Mouse (Mus musculus): Measurements from ENCODE around the gene Tmprss12. TPM values are rescaled to one million over a fixed set of nuclear protein-coding genes. Genes with fewer than 3 reads are reported as not detected.
A peak's percentile ranks its signal among the peaks of the same experiment; 100 is the strongest.
"Not testable (repeated sequence)": the region's sequence is repeated elsewhere in the genome, so short reads cannot be mapped to it uniquely, and the experiment has no call there.

The Tmprss12 gene
- total RNA-seq (2015) (not detected in 2 replicates), total RNA-seq (2017) (not detected in 2 replicates)

DNA sequence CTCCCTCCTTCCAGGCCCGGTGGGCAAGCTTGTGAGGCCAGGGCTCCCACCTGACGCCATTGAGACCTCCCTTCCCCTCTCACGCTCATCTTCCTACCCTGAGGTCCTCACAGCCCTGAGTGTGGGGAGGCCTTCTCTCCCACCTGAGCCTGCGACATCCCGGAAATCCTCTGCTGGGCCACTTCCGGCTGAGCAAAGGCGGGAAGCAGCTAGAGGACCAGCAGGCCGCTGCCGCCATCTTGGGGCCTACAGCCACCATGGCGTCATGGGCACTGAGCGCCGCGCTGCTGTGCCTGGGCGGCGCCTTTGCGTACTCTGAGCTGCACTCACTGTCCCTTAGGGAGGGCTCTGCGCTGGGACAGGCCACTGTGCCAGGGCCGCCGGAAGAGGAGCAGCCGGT is at the start of gene Tmprss12:
Gene Tmprss12, plus strand, starts transcription at position 212 of the 400 bp plus-strand sequence.
- ATAC-seq (ENCODE audit: poor library complexity, severe bottlenecking): no peak

- ATAC-seq (ENCODE audit: poor library complexity, severe bottlenecking): no peak
These were observed 48.8 kb upstream of the Tmprss12 start for GRCm38 (mm10) chr15:100231616-100232525.

- ATAC-seq (ENCODE audit: poor library complexity, severe bottlenecking): no peak
These were observed 45.2 kb upstream of the Tmprss12 start for GRCm38 (mm10) chr15:100235208-100235965.

- ATAC-seq (ENCODE audit: poor library complexity, severe bottlenecking): peak; percentile 55
These were observed 43.7 kb upstream of the Tmprss12 start for GRCm38 (mm10) chr15:100236952-100237351.

DNA sequence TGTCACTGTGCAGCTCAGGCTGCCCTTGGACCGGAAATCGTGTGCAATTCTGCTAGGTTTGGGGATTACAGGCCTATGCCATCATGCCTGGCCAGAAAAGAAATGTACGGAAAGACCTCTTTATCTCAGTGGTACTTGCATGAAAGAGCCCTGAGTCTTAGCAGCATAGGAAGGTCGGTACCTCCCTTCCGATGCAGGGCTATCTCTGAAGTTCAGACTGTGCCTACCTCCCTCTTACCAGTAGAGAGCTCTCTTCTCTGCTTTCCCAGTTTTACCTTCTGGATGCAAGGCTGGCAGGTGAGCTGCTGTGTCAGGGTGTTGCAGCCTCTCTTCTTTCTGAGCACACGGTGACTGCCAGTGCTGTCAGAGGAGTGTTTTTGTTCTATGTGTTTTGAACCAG is 38.9 kb upstream of the Tmprss12 start:
- ATAC-seq (ENCODE audit: poor library complexity, severe bottlenecking): peak; percentile 31; the same call in 1 of the 2 replicates

DNA sequence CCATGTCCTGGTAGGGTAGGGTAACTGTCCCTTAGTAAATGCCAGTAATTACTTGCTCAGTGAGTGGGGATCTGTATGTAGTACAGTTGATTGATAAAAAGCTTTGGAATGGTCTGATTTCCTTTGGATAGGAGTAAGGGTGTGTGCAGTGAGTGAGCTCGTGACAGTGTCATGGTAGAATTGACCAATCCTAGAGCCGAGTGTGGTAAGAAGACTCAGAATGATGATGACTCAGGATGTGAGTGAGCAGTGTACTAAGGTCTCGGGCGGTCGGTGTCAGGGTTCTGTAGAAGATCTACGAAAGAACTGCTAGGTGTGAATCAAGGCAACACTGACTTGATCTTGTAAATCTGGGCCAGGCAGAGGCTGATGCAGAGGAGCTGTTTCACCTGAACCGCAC is 34.7 kb upstream of the Tmprss12 start:
- peak; percentile 41; the same call in 1 of the 2 replicates for ATAC-seq (ENCODE audit: poor library complexity, severe bottlenecking)

- ATAC-seq (ENCODE audit: poor library complexity, severe bottlenecking): no peak
These were observed 33.3 kb upstream of the Tmprss12 start for GRCm38 (mm10) chr15:100247296-100247695.

DNA sequence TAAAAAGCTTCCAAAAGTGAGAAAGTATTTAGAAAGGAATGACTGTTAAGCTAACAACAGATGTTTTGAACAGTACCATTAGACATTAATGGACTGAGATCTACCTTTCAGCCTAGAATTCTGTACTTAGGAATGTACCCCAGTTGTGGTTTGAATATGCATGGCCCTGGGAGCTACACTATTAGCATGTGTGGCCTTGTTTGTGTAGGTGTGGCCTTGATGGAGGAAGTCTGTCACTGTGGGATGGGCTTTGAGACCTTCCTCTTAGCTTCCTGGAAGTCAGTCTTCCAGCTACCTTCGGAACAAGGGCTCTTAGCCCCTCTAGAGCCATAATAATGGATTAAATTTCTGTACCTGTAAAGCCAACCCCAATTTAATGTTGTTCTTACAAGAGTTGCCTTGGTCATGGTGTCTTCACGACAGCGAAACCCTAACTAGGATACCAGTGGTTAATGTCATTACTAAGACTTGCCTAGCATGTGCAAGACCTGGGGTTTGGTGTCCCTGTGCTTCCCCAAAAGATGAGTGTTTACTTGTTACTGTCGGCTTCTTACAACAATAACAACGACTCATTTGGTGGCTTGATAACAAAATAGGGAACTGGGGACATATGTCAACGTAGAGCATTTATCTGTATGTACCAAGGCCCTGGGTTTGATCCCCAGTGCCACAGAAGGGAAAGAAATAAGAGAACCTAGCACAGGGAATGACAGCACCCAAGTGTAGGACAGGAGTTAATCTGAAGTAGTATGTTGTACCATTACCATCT is 31.8 kb upstream of the Tmprss12 start:
- ATAC-seq (ENCODE audit: poor library complexity, severe bottlenecking): peak; percentile 69

- no peak for ATAC-seq (ENCODE audit: poor library complexity, severe bottlenecking)
These were observed 29.4 kb upstream of the Tmprss12 start for GRCm38 (mm10) chr15:100251153-100251780.

GRCm38 (mm10) chr15:100256386-100256785 is 24.3 kb upstream of the Tmprss12 start:
- ATAC-seq (ENCODE audit: poor library complexity, severe bottlenecking): no peak

GRCm38 (mm10) chr15:100257305-100257704 is 23.3 kb upstream of the Tmprss12 start:
- no peak for ATAC-seq (ENCODE audit: poor library complexity, severe bottlenecking)

- ATAC-seq (ENCODE audit: poor library complexity, severe bottlenecking): no peak
These were observed 21.8 kb upstream of the Tmprss12 start for GRCm38 (mm10) chr15:100258646-100259425.

DNA sequence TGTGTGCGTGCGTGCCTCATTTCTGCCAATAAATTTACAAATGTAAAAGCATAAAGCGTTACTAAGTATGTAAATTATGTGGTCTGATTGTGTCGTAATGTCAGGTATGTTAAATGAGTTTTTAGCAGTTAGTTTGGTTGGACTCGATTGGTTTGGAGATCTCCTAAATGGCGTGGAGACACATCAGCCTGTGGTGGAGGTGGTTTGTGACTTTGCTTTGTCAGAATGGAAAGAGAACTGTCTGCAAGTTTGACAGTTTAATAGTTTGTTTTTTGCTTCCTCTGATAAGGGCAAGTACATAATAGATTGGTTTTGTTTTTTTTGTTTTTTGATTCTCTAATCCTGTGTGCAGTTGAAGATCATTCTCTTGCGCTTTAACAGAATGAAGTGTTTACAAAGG is 20.3 kb upstream of the Tmprss12 start:
- not testable (repeated sequence) for ATAC-seq (ENCODE audit: poor library complexity, severe bottlenecking)

GRCm38 (mm10) chr15:100263246-100263905 is 17.3 kb upstream of the Tmprss12 start:
- ATAC-seq (ENCODE audit: poor library complexity, severe bottlenecking): no peak

DNA sequence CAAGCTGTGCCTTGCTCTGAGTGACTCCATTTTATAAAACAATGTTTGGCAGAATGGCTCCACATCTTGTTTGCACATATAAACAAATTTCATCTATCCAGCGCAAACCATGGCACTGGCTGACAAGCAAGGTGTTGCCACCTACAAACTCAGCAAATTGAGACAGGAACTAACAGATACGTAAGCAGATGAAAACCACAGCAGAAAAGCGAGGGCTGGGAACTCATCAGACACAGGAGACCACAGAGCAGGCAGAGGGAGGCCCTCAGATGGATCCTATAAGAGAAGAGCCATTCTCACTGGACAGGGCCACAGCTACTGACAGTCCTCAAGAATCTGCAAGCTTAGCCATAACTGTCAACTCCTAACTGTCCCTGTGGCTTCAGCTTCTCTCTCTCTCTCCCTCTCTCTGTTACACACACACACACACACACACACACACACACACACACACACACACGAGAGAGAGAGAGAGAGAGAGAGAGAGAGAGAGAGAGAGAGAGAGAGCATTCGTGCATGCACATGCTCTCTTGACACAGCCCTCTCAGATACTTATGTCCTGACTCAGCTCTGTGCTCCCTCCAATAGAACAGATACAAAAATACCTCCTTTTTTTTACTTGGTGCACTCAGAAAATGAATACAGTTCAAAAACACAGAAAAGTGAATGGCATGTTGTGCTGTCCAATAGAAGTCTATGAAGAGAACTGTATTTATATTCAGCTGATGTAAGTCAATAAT is 14.9 kb upstream of the Tmprss12 start:
- no peak for ATAC-seq (ENCODE audit: poor library complexity, severe bottlenecking)

GRCm38 (mm10) chr15:100268916-100269315 is 11.7 kb upstream of the Tmprss12 start:
- no peak for ATAC-seq (ENCODE audit: poor library complexity, severe bottlenecking)

DNA sequence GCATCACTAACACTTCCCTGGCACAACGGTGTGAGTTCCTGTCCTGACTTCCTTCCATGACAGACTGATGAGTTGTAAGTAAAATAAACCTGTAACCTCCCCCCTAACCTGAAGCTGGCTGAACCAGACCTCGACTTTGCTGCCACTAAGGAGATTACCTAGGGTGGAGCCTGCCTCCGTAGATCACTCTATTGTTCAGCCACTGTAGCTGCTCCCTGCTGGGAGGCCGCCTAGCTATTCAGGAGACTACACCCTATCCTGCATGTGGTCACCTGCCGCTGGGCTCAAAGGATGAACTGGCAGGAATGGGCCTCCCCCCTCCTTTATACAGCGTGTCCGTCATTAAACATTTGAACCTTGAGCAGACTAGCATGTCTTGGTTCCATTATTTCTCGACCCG is 10.9 kb upstream of the Tmprss12 start:
- no peak for ATAC-seq (ENCODE audit: poor library complexity, severe bottlenecking)

GRCm38 (mm10) chr15:100270609-100271008 is 10.0 kb upstream of the Tmprss12 start:
- ATAC-seq (ENCODE audit: poor library complexity, severe bottlenecking): not testable (repeated sequence)

Measured in megakaryocyte, adult 5-6 weeks (primary cell).